Mouse (Mus musculus): ENCODE measurements around the gene Mcat. TPM values are rescaled to one million over a fixed set of nuclear protein-coding genes. Genes with fewer than 3 reads are reported as not detected.

Gene Mcat
- polyA plus RNA-seq, 1 experiment, result not detected

DNA sequence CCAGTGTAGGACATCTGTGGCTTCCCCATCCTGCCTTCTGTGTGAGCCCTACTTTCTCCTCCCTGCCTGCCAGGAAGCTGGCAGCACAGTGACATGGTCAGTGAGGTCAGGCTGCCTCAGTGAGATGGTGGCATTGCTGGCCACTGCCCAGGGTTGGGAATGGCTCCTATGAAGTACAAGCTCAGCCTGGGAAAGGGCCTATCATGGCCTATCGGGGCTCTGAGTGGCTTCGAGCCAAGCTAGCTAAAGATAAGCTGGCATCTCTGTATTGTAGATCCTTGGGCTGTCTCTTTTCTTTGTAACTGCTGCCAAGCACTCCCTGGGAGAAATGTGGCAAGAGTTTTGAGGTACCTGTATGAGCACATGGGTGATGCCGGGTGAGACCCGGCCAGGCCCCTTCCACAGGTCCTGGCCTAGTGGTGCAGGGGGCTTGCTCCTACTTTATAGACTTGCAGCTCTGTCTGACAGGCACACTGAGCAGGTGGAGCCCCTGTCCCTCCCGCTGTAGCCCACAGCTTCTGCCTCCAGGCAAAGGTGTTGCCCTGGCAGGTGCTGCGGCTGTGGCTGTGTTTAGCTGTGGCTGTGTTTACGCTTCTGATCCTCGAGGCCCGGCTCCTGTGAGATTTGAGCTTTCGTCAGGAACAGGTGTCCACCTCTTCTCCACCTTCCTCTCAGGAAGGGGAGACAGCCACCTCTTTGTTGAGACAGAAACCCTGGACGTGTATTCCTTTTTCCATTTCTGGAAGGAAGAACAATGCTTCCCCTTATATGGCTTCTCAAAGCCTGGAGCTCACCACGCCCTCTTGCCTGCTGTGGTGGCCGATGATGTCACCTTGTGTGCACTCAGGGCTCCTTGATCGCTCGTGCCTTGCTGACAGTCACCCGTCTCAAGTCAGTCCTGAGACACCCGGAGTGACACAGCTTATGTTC lies 28.4 kb downstream of the Mcat start:
- no peak overlapping the region for H3K4me3 ChIP-seq (ENCODE audit: insufficient read depth, low read depth, low read length)
- WGBS, result 75% methylated on average over 17 of the region's 17 CpGs
- TF ChIP-seq POLR2A (IDR thresholded peaks at IDR 0.05; ENCODE audit: insufficient read depth, low read depth, low read length), result no peak
- no peak for TF ChIP-seq CTCF (IDR thresholded peaks at IDR 0.05; ENCODE audit: insufficient read depth, low read depth, low read length)
- H3K4me1 ChIP-seq (ENCODE audit: control insufficient read depth, insufficient read depth, low read length), result no peaks in the 10 kb centered on the region
- H3K27ac ChIP-seq (ENCODE audit: insufficient read depth, low read depth, low read length), result no peak overlapping the region

DNA sequence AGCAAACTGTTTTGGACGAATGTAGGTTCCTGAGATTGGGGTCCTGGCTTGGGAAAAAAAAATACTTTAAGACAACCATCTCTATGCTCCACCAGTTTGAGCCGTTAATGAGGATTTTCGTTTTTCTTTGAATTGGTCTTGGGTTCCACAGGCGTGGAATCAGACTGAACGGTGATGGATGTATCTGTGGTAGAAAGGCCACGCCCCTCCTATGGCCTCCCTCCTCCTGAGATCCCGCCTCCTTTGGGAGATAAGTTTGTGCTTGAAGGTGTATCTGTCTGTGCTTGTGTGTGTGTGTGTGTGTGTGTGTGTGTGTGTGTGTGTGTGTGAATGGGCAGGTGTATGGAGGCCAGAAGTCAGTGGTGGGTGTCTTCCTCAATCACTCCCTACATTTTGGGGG lies 31.0 kb downstream of the Mcat start:
- H3K4me1 ChIP-seq (ENCODE audit: control insufficient read depth, insufficient read depth, low read length), result no peaks in the 10 kb centered on the region
- TF ChIP-seq CTCF (IDR thresholded peaks at IDR 0.05; ENCODE audit: insufficient read depth, low read depth, low read length) (no peak), POLR2A (IDR thresholded peaks at IDR 0.05; ENCODE audit: insufficient read depth, low read depth, low read length) (no peak)
- no peak overlapping the region for H3K4me3 ChIP-seq (ENCODE audit: insufficient read depth, low read depth, low read length)
- H3K27ac ChIP-seq (ENCODE audit: insufficient read depth, low read depth, low read length), result no peak overlapping the region
- 78% methylated on average over 7 of the region's 7 CpGs for WGBS

DNA sequence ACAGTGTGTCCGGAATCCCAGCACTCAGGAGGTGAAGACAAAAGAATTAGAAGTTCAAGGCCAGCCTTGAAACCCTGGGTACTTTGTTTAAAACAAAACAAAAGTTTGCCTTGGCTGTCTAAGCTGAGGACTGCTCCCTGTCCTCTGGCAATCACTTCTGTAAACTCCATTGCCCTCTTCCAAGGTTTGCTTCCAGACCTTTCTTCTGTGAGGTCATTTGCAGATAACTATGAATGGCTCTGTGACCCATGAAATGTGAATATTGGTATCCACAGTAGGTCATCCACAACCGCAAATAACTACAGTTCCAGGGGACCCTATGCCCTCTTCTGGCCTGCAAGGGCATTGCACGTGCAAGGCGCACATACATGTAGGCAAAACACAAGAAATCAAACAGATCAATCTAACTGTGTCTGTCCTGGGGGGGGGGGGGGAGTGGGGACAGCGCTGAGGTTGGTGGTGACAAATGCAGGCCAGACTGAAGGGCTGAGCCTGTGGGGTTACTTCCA lies 31.6 kb downstream of the Mcat start:
- WGBS, result 82% methylated on average over 5 of the region's 5 CpGs
- TF ChIP-seq POLR2A (IDR thresholded peaks at IDR 0.05; ENCODE audit: insufficient read depth, low read depth, low read length), result no peak
- no peak for TF ChIP-seq CTCF (IDR thresholded peaks at IDR 0.05; ENCODE audit: insufficient read depth, low read depth, low read length)
- Histone ChIP-seq H3K27ac (ENCODE audit: insufficient read depth, low read depth, low read length) (no peak overlapping the region), H3K4me1 (ENCODE audit: control insufficient read depth, insufficient read depth, low read length) (peaks cover 2% of the 10 kb centered on the region), H3K4me3 (ENCODE audit: insufficient read depth, low read depth, low read length) (no peak overlapping the region)

DNA sequence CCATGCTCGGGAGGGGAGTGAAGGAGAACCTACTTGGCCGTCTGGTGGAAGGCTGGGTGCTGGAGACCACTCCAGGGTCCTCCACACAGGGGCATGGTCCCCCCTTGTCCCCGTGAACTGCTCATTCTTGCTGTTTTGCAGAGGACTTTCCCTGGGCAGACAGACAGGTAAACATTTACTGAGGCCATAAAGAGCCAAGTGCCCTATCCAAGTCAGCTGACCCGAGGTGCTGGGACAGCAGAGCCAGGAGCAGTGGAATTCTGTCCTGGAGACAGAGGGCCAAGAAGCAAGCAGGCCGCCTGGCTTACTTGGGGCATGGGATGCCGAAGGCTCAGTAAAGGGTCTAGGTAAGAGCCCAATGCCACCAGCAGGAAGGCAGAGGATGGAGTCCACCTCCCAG lies 32.9 kb downstream of the Mcat start:
- TF ChIP-seq POLR2A (IDR thresholded peaks at IDR 0.05; ENCODE audit: insufficient read depth, low read depth, low read length), result no peak
- no peak for TF ChIP-seq CTCF (IDR thresholded peaks at IDR 0.05; ENCODE audit: insufficient read depth, low read depth, low read length)
- Histone ChIP-seq H3K4me1 (ENCODE audit: control insufficient read depth, insufficient read depth, low read length) (peaks cover 12% of the 10 kb centered on the region), H3K27ac (ENCODE audit: insufficient read depth, low read depth, low read length) (no peak overlapping the region), H3K4me3 (ENCODE audit: insufficient read depth, low read depth, low read length) (no peak overlapping the region)
- WGBS, result 87% methylated on average over 6 of the region's 6 CpGs

DNA sequence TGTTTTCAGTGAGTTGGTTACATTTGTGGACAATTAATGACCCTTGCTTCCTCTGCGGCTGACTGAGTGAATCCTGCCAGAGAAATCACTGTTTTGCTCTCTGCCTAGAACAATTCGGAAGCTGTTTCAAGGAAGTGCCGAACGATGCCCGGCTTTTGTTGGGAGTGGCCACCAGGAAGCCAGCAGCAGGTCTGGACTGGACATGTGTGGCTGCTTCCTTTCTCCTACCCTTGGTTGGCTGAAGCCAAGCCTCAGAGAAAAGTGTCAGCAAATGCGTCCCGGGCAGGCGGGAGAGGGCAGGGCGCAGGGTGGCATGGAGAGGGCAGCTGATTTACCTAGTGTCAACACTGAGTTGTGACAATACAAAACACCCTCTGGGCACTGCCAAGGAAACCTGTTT lies 33.4 kb downstream of the Mcat start:
- no peak for TF ChIP-seq CTCF (IDR thresholded peaks at IDR 0.05; ENCODE audit: insufficient read depth, low read depth, low read length)
- no peak for TF ChIP-seq POLR2A (IDR thresholded peaks at IDR 0.05; ENCODE audit: insufficient read depth, low read depth, low read length)
- WGBS, result 85% methylated on average over 9 of the region's 9 CpGs

DNA sequence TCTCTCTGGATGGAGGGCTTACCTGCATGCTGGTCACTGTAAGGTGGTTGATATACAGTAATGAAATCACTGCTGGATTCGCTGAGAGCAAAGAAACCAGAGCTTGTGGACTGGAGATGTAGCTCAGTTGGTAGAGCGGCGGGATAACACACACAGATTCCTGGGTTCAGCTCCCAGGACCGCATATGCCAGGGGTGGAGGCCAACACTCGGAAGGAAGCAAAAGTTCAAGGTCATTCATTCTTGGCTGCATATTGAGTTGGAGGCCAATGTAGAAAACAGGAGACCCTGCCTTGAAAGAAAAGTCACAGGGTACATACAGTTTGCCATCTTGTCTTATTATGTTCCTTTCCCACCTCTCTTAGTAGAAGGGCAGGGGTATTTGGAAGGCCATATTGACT lies 33.8 kb downstream of the Mcat start:
- WGBS, result 91% methylated on average over 5 of the region's 5 CpGs
- H3K4me1 ChIP-seq (ENCODE audit: control insufficient read depth, insufficient read depth, low read length), result peaks cover 12% of the 10 kb centered on the region
- H3K4me3 ChIP-seq (ENCODE audit: insufficient read depth, low read depth, low read length), result no peak overlapping the region
- no peak overlapping the region for H3K27ac ChIP-seq (ENCODE audit: insufficient read depth, low read depth, low read length)
- no peak for TF ChIP-seq CTCF (IDR thresholded peaks at IDR 0.05; ENCODE audit: insufficient read depth, low read depth, low read length)
- TF ChIP-seq POLR2A (IDR thresholded peaks at IDR 0.05; ENCODE audit: insufficient read depth, low read depth, low read length), result no peak

More for the DNA sequence above, 33.4 kb downstream of the Mcat start:
- Histone ChIP-seq H3K4me1 (ENCODE audit: control insufficient read depth, insufficient read depth, low read length) (peaks cover 12% of the 10 kb centered on the region), H3K27ac (ENCODE audit: insufficient read depth, low read depth, low read length) (no peak overlapping the region), H3K4me3 (ENCODE audit: insufficient read depth, low read depth, low read length) (no peak overlapping the region)

DNA sequence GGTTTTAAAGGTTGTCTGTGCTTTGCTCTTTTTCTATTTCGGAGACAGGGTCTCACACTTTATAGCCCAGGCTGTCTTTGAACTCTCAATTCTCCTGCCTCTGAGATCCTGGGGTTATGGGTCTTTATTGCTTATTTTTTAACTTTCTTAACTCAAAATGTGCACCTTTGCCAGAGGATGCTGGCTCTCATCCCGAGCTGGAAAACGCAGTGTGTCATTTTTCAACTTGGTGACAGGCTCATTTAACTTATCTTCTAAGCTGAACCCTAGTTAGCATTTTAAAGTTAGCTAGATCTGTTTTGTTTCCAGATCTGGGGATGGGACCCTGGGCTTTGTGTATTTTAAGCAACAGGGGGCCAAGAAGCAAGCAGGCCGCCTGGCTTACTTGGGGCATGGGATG lies 34.7 kb downstream of the Mcat start:
- 88% methylated on average over 4 of the region's 4 CpGs for WGBS
- no peak overlapping the region for H3K4me3 ChIP-seq (ENCODE audit: insufficient read depth, low read depth, low read length)

DNA sequence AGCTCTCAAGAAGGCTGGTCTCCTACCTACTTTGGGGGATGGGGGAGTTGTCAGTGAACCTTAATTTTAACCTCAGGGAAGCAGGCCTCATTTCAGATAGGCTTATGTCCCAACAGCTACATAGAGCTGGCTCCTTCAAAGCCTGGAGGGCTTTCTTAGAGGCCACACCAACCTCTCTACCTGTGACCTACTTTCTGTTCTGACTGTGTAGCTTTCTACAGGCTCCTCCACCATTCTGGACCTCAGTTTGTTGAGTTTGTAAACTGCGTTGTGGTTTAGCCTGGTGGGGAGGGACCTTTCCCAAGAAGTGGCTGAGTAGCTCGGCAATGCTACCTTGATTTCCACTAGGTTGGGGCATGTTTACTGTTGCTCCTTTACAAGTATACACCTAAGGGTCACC lies 35.8 kb downstream of the Mcat start:
- peaks cover 15% of the 10 kb centered on the region for H3K4me1 ChIP-seq (ENCODE audit: control insufficient read depth, insufficient read depth, low read length)
- WGBS, result 93% methylated on average over 2 of the region's 2 CpGs
- no peak overlapping the region for H3K27ac ChIP-seq (ENCODE audit: insufficient read depth, low read depth, low read length)
- TF ChIP-seq CTCF (IDR thresholded peaks at IDR 0.05; ENCODE audit: insufficient read depth, low read depth, low read length) (no peak), POLR2A (IDR thresholded peaks at IDR 0.05; ENCODE audit: insufficient read depth, low read depth, low read length) (no peak)
- no peak overlapping the region for H3K4me3 ChIP-seq (ENCODE audit: insufficient read depth, low read depth, low read length)

More for the DNA sequence above, 34.7 kb downstream of the Mcat start:
- no peak overlapping the region for H3K27ac ChIP-seq (ENCODE audit: insufficient read depth, low read depth, low read length)
- peaks cover 12% of the 10 kb centered on the region for H3K4me1 ChIP-seq (ENCODE audit: control insufficient read depth, insufficient read depth, low read length)
- TF ChIP-seq POLR2A (IDR thresholded peaks at IDR 0.05; ENCODE audit: insufficient read depth, low read depth, low read length) (no peak), CTCF (IDR thresholded peaks at IDR 0.05; ENCODE audit: insufficient read depth, low read depth, low read length) (no peak)

DNA sequence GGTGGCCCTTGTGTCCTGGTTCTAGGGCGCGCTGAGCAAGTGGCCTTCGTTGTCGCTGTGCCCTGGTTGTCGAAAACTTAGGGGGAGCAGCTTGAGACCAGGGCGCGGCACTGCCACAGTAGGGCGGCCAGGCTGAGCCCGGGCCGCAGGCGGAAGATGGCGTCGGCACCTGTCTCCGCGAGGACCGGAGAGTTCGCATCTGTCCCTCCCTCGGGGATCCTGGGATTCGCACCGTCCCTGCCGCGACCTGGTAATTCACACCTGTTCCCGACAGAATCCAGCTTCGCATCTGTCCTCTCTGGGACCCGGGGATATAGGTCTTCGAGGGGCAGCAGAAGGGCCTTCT lies 36.5 kb downstream of the Mcat start:
- H3K4me3 ChIP-seq (ENCODE audit: insufficient read depth, low read depth, low read length), result peak overlapping the region; percentile 42
- 5% methylated on average over 26 of the region's 26 CpGs for WGBS
- H3K27ac ChIP-seq (ENCODE audit: insufficient read depth, low read depth, low read length), result no peak overlapping the region
- H3K4me1 ChIP-seq (ENCODE audit: control insufficient read depth, insufficient read depth, low read length), result peaks cover 15% of the 10 kb centered on the region
- TF ChIP-seq CTCF (IDR thresholded peaks at IDR 0.05; ENCODE audit: insufficient read depth, low read depth, low read length) (no peak), POLR2A (IDR thresholded peaks at IDR 0.05; ENCODE audit: insufficient read depth, low read depth, low read length) (no peak)

Data from olfactory bulb, adult 2 months (tissue).